Mouse (Mus musculus) heart, embryonic 13.5 days (tissue): ENCODE measurements at regions not wholly inside any gene's neighbourhood (a gene's known extent, or its start where the extent isn't known, plus 50 kb on each side); places are given as distances from the start of the nearest gene placed in this dataset.

Experiments
- ATAC-seq: fragments of 200-750 bp; cut with Nextera tagmentation; 2 replicates; pipeline ENCODE4 v1.8.0; 2017; ENCODE audit warnings: moderate TSS enrichment; ENCODE audit not compliant: insufficient number of reproducible peaks, low FRiP score, low TSS enrichment; ENCODE audit errors: extremely low read depth
- H3K27ac ChIP-seq: fragments of 300-500 bp; sonication (generic); replicated peaks from 2 replicates; pipeline ENCODE4 v1.5.1; 2015; ENCODE audit warnings: moderate library complexity, mild to moderate bottlenecking, inconsistent platforms
- H3K27me3 ChIP-seq: fragments of 300-500 bp; sonication (generic); replicated peaks from 2 replicates; pipeline ENCODE4 v1.6.1; 2015; ENCODE audit warnings: mild to moderate bottlenecking, inconsistent platforms
- H3K36me3 ChIP-seq: fragments of 300-500 bp; sonication (generic); 2 replicates; pipeline ENCODE4 v1.6.1; 2015; ENCODE audit warnings: mild to moderate bottlenecking, inconsistent platforms
- H3K4me1 ChIP-seq: fragments of 300-500 bp; sonication (generic); 2 replicates; pipeline ENCODE4 v1.6.1; 2015; ENCODE audit warnings: inconsistent platforms
- H3K4me2 ChIP-seq: fragments of 300-500 bp; sonication (generic); 2 replicates; pipeline ENCODE4 v1.6.1; 2015; ENCODE audit warnings: inconsistent platforms, mild to moderate bottlenecking, moderate library complexity
- H3K4me3 ChIP-seq: fragments of 300-500 bp; sonication (generic); 2 replicates; pipeline ENCODE4 v1.5.1; 2015; ENCODE audit warnings: moderate library complexity, mild to moderate bottlenecking, inconsistent platforms
- H3K9ac ChIP-seq: fragments of 300-500 bp; sonication (generic); 2 replicates; pipeline ENCODE4 v1.6.1; 2015; ENCODE audit warnings: inconsistent platforms, mild to moderate bottlenecking, moderate library complexity
- H3K9me3 ChIP-seq: fragments of 300-500 bp; sonication (generic); 2 replicates; pipeline ENCODE4 v1.6.1; 2016; ENCODE audit warnings: inconsistent platforms
- WGBS: fragments of 180-500 bp; shearing (Covaris S2); methylation state at CpG from one replicate; pipeline ENCODE4 v1.1.7; 2015; ENCODE audit warnings: mixed read lengths; 5-methylcytosine and 5-hydroxymethylcytosine counted together

DNA sequence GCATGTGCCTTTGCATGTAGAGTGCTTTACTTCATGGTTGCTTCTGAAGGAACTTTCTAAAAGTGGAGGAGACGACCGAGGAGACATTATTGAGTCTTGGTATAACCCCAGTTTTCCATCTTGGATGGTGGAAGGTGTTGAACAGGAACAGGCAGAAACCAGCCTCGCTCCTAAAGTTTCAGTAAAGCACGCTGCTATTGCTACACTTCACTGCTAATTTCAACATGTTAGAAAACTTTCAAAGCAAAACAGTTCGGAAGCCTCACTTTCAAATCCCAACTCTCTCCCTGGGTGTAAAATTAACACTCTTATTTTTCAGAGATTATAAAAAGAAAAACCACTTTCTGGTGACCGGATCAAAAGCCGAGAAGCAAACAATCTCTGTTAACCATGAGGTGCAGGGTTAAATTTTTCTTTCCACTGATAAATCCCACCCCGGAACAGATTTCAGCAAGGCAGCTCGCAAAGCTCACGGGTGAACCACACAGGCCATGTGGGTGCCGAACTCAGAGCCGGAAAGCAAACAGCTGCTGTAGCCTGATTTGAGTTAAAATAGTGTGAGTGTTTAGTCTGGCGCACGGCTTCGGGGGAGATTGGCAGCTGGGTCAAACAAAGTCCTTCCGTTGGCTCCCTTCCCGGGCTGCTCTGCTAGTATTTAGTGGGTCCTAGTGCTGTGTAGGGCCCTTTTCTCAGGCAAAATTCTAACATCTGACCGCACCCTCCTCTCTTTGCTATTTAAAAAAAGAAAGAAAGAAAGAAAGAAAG is 102.2 kb downstream of the Gm11146 start:
- H3K36me3 ChIP-seq = peaks cover 4% of the 10 kb centered on the region; the same call in 1 of the 2 replicates
- no peaks in the 10 kb centered on the region for H3K27me3 ChIP-seq
- WGBS = 23% methylated on average over 18 of the region's 18 CpGs
- H3K4me3 ChIP-seq = peak overlapping the region; percentile 55
- H3K4me1 ChIP-seq = peaks cover 22% of the 10 kb centered on the region
- peak; percentile 80 for ATAC-seq
- peak overlapping the region; percentile 97 for H3K27ac ChIP-seq
- peak overlapping the region; percentile 68 for H3K4me2 ChIP-seq
- no peaks in the 10 kb centered on the region for H3K9me3 ChIP-seq
- peak overlapping the region; percentile 51 for H3K9ac ChIP-seq

DNA sequence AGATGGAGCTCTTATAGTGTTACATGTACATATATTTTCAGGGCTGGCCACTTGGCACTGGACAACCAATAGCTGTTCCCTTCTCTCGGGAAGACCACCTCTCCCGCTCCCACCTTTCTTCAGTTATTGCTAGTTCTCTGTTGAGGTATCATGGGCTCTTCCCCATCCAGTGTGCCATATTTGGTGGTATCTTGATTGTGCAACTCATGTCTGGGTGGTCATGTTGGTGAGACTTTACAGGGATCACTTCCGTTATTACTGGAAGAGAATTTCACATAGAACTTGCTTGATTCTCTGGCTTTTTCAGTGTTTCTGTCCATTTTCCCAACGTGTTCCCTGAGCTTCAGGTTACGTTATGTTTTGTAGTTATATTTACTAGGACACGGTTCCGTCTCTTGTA is 106.6 kb downstream of the Gm11146 start:
- no peaks in the 10 kb centered on the region for H3K36me3 ChIP-seq
- no peak for ATAC-seq
- H3K27ac ChIP-seq = no peak overlapping the region
- H3K9ac ChIP-seq = no peak overlapping the region
- H3K4me2 ChIP-seq = no peak overlapping the region
- H3K4me3 ChIP-seq = no peak overlapping the region
- WGBS = 90% methylated on average over 7 of the region's 7 CpGs
- peaks cover 28% of the 10 kb centered on the region for H3K4me1 ChIP-seq
- no peaks in the 10 kb centered on the region for H3K9me3 ChIP-seq
- H3K27me3 ChIP-seq = no peaks in the 10 kb centered on the region

DNA sequence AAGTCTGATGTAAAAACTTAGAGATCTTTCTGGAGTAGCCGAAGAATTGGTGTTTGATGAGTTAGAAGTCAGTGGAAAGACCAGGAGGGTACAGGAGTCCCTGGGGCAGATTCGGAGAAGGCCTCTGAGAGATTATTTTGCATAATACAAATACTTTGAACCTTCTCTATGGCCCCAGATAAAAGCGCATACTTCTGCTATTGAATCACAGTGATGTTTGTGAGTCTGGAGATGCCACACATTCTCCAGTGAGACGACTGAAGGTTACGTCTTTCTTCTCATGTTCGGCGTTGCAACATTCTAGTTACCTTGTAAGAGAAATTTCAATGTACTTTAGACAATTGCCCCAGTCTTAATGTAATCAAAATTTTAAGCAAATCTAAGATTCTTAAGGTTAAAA is 107.9 kb downstream of the Gm11146 start:
- Histone ChIP-seq H3K4me1 (peaks cover 21% of the 10 kb centered on the region), H3K9ac (no peak overlapping the region), H3K27ac (peak overlapping the region; percentile 72), H3K27me3 (no peaks in the 10 kb centered on the region), H3K36me3 (no peaks in the 10 kb centered on the region), H3K4me3 (no peak overlapping the region), H3K4me2 (peak overlapping the region; percentile 41), H3K9me3 (no peaks in the 10 kb centered on the region)
- 31% methylated on average over 7 of the region's 7 CpGs for WGBS
- ATAC-seq = no peak; the same call in 1 of the 2 replicates

DNA sequence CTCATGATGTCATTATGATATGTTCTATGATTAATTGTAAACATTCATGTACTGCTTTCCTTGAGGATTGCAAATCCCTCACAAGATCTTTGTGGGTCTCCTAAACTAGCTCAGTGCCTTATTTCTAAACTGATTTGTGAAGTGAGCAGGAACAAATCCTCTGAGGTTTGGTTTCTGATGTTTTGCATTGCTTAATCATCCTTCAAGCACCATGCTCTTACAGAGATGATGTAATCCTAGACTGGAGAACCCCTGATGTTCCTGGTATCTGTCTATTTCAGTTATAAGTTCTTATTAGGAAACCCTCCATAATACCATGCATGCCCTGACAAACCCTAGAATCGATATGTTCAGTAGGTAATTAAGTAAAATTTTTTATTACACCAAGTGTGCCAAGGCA is 113.7 kb downstream of the Gm11146 start:
- H3K4me1 ChIP-seq = peaks cover 3% of the 10 kb centered on the region; the same call in 1 of the 2 replicates
- WGBS = 83% methylated on average over 1 of the region's 1 CpGs
- H3K9me3 ChIP-seq = no peaks in the 10 kb centered on the region
- H3K36me3 ChIP-seq = no peaks in the 10 kb centered on the region
- no peak overlapping the region for H3K27ac ChIP-seq
- no peak overlapping the region for H3K4me3 ChIP-seq
- H3K27me3 ChIP-seq = no peaks in the 10 kb centered on the region
- no peak for ATAC-seq
- H3K4me2 ChIP-seq = no peak overlapping the region
- H3K9ac ChIP-seq = no peak overlapping the region

DNA sequence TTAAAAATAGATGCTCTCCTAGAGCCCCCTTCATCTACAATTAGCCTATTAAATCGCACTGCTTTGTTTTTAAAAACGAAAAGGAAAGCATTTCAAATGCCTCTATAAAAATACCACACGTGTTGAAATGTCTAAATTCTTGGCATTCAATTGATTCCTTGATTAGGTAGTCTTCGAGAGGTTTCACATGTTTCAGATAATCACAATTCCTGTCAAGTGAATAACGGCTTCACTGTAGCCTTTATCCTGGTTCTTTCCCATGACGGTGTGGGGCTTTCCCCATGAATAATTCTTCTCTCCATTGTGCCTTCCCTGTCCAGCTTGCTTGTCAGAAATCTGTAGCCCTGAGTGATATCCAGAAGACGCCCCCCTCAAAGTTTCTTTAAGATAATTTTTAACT is 122.1 kb downstream of the Gm11146 start:
- Histone ChIP-seq H3K27me3 (no peaks in the 10 kb centered on the region), H3K27ac (0 out of 2 replicates have a peak overlapping the region, but pooled peaks have one; percentile 32), H3K4me1 (peaks cover 19% of the 10 kb centered on the region), H3K9ac (no peak overlapping the region), H3K4me2 (peak overlapping the region; percentile 42), H3K4me3 (no peak overlapping the region), H3K36me3 (no peaks in the 10 kb centered on the region), H3K9me3 (no peaks in the 10 kb centered on the region)
- 24% methylated on average over 7 of the region's 7 CpGs for WGBS
- no peak for ATAC-seq

DNA sequence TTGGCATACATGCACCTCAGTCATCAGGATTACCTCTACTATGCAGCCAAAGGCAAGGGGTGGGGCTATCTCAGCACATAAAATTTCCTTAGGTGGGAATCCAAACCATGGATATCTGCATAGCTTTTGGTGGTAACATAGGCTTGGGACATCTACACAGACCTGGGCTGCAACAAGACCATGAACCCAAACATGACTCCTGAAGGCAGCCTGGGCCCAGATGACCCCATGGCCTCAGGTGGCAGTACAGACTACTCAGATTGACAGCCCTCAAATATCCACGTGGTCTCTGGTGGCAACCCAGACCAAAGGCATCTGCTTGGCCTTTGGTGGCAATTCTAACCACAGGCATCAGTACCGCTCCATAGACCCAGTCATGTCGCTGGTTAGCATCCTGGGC is 130.0 kb downstream of the Gm11146 start:
- Histone ChIP-seq H3K27ac (no peak overlapping the region), H3K9ac (no peak overlapping the region), H3K36me3 (peaks cover 6% of the 10 kb centered on the region; the same call in 1 of the 2 replicates), H3K27me3 (no peaks in the 10 kb centered on the region), H3K4me1 (peaks cover 13% of the 10 kb centered on the region), H3K4me2 (no peak overlapping the region), H3K9me3 (no peaks in the 10 kb centered on the region), H3K4me3 (no peak overlapping the region)
- ATAC-seq = no peak
- WGBS = 91% methylated on average over 3 of the region's 3 CpGs

DNA sequence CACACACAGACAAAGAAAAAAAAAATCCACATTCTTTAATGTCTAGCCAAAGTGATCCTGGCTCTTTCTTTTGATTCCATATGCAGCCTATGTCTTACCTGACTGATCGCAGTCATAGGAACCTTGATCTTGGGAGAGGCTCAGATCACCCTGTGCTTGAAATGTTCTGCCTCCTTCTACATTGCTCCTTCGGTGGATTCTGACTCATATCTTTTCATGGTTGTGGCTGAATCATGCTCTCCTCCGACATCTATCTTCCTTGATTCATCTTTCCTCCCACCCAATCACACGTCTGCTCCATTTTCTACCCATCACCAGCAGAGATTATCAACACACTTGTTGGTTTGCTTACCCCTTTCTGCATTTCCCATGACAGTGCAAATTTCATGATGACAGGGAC is 132.0 kb downstream of the Gm11146 start:
- Histone ChIP-seq H3K27me3 (no peaks in the 10 kb centered on the region), H3K4me1 (0 out of 2 replicates have a peak, but pooled peaks cover 3% of the 10 kb centered on the region), H3K4me2 (no peak overlapping the region), H3K4me3 (no peak overlapping the region), H3K36me3 (peaks cover 6% of the 10 kb centered on the region; the same call in 1 of the 2 replicates), H3K27ac (no peak overlapping the region), H3K9me3 (no peaks in the 10 kb centered on the region), H3K9ac (no peak overlapping the region)
- WGBS = 78% methylated on average over 4 of the region's 4 CpGs
- no peak for ATAC-seq

DNA sequence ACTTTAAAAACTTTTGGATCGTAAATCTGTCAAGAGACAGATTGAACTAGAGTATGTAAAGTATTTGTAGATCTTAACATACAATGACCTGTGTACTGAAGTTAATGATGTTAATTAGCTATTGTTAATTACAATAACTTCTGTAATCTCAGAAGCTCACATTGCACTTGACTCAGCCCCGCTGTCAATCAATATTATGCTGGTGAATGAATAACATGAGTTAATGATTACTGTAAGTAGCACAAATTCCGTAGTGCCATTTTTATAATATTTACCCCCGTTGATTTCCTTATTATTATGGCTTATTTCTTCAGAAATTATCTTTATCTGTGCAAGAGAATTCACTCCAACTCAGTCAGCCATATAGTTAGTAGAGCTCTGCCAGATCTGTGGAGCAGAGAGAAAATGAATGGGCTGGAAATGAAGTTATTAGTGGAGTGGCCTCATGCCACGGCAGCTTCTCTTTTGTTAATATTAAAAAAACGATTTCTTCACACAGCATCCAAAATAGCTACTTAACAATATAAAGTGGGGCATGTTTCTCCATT is 132.5 kb downstream of the Gm11146 start:
- 0 out of 2 replicates have a peak, but pooled peaks cover 3% of the 10 kb centered on the region for H3K4me1 ChIP-seq
- H3K4me2 ChIP-seq = no peak overlapping the region
- H3K27ac ChIP-seq = no peak overlapping the region
- H3K4me3 ChIP-seq = no peak overlapping the region
- H3K9ac ChIP-seq = no peak overlapping the region
- no peaks in the 10 kb centered on the region for H3K9me3 ChIP-seq
- 83% methylated on average over 6 of the region's 6 CpGs for WGBS
- H3K36me3 ChIP-seq = peaks cover 6% of the 10 kb centered on the region; the same call in 1 of the 2 replicates
- no peak for ATAC-seq
- no peaks in the 10 kb centered on the region for H3K27me3 ChIP-seq

DNA sequence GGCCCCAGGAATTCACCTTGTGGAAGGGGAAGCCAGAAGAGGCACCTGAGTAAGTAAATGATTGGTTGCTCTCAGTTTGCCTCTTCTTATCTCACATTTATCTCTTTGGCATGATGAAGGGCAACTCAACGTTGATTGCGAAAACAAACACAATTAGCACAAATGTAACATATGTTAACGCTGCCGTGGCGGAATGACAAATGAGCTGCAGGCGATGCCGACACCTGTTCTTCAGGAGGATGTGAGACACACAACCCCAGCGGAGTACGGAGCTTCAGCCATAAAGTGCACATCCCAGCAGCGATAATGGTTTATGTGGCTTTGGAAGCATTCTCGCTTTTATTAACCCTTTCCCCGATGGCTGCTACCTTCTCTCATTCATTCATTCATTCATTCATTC is 134.7 kb downstream of the Gm11146 start:
- H3K27ac ChIP-seq = no peak overlapping the region
- H3K4me3 ChIP-seq = no peak overlapping the region
- no peak overlapping the region for H3K9ac ChIP-seq
- 0 out of 2 replicates have a peak, but pooled peaks cover 3% of the 10 kb centered on the region for H3K4me1 ChIP-seq
- no peaks in the 10 kb centered on the region for H3K27me3 ChIP-seq
- no peak for ATAC-seq
- H3K9me3 ChIP-seq = no peaks in the 10 kb centered on the region
- 79% methylated on average over 12 of the region's 12 CpGs for WGBS
- peaks cover 6% of the 10 kb centered on the region; the same call in 1 of the 2 replicates for H3K36me3 ChIP-seq
- no peak overlapping the region for H3K4me2 ChIP-seq

DNA sequence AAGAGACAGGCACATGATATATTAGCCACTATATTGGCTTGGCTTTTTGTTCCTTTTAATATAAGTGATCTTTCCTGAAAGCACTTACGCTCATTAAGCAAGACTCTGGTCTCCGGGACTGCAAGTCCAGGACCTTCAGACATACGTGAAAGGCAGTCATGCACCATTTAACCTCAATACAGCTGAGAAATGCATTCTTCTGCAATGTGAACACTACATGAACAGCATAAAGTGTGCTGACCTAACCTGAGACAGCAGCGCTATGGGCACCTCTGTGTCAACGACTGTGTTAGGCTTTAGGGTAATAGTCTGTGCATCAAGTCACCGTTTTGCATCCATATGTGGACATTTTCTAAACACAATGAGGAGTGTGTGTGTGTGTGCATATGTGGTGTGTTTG is 137.3 kb downstream of the Gm11146 start:
- WGBS = 82% methylated on average over 6 of the region's 6 CpGs
- H3K4me3 ChIP-seq = no peak overlapping the region

DNA sequence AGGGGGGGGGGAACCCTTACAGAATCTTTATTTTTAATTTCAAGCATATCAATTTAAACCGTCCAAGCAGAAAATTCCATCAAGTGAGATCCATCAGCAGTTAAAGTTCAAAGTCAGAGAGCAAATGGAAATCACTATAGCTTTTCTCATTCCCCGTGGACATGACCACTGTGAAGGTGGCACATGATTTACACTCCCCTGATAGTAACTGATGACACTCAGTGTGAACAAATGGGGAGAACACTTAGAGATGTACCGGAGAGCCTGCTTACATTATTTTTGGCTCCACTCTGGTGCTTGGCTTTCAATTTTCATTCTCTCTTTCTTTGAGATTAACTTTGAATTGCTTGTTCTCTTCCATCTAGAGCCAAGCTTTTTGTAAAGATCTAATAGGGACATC is 140.0 kb downstream of the Gm11146 start:
- Histone ChIP-seq H3K4me3 (no peak overlapping the region), H3K27ac (no peak overlapping the region), H3K4me1 (peaks cover 5% of the 10 kb centered on the region; the same call in 1 of the 2 replicates), H3K9ac (no peak overlapping the region), H3K9me3 (no peaks in the 10 kb centered on the region), H3K27me3 (no peaks in the 10 kb centered on the region), H3K4me2 (no peak overlapping the region), H3K36me3 (no peaks in the 10 kb centered on the region)
- 50% methylated on average over 3 of the region's 3 CpGs for WGBS
- no peak for ATAC-seq

More for the DNA sequence above, 137.3 kb downstream of the Gm11146 start:
- H3K4me1 ChIP-seq = peaks cover 5% of the 10 kb centered on the region; the same call in 1 of the 2 replicates
- H3K27ac ChIP-seq = no peak overlapping the region
- no peak overlapping the region for H3K4me2 ChIP-seq
- no peaks in the 10 kb centered on the region for H3K27me3 ChIP-seq
- H3K36me3 ChIP-seq = peaks cover 6% of the 10 kb centered on the region; the same call in 1 of the 2 replicates
- ATAC-seq = no peak
- H3K9me3 ChIP-seq = no peaks in the 10 kb centered on the region
- H3K9ac ChIP-seq = no peak overlapping the region
